Comparison of ENCODE assay signal across 12 mouse cellular contexts in genomic region chr8:26282156-26282935, GRCm38 (mm10).
DNase-seq lines count a peak whose midpoint lies in the region; ATAC-seq lines count a peak whose summit lies in the region.
"Had no signal": no experiment of that assay in that cellular context is flagged by ENCODE, and none has a peak within 500 bp of the region (broad histone marks: within the 10 kb centered on the region; RNA-seq: fewer than 3 reads in every experiment).

No protein-coding gene starts in this region.

- H3K36me3 ChIP-seq in heart, embryonic 11.5 days (ENCODE audit: control insufficient read depth, insufficient read depth, low read length) = no peaks in the 10 kb centered on the region
- H3K36me3 ChIP-seq in embryonic facial prominence, embryonic 12.5 days = no peaks in the 10 kb centered on the region
- H3K36me3 ChIP-seq in lung, embryonic 16.5 days (ENCODE audit: control insufficient read depth, insufficient read depth, low read length) = no peaks in the 10 kb centered on the region
- H3K36me3 ChIP-seq in midbrain, embryonic 16.5 days (ENCODE audit: control insufficient read depth, insufficient read depth, low read length) = no peaks in the 10 kb centered on the region
- H3K36me3 ChIP-seq: hindbrain, embryonic 13.5 days; limb, embryonic 13.5 days had no signal

- no peak overlapping the region for H3K4me2 ChIP-seq in heart, embryonic 11.5 days
- H3K4me2 ChIP-seq in embryonic facial prominence, embryonic 12.5 days (replicated peaks) = no peak overlapping the region
- H3K4me2 ChIP-seq in lung, embryonic 16.5 days (ENCODE audit: low read depth, low read length) = no peak overlapping the region
- H3K4me2 ChIP-seq in midbrain, embryonic 16.5 days (ENCODE audit: low read length) = no peak overlapping the region
- H3K4me2 ChIP-seq: hindbrain, embryonic 13.5 days; limb, embryonic 13.5 days had no signal

- H3K4me3 ChIP-seq in heart, embryonic 11.5 days (ENCODE audit: low read depth, low read length) = no peak overlapping the region
- H3K4me3 ChIP-seq in embryonic facial prominence, embryonic 12.5 days = no peak overlapping the region
- H3K4me3 ChIP-seq in lung, embryonic 16.5 days (ENCODE audit: low read length) = no peak overlapping the region
- no peak overlapping the region for H3K4me3 ChIP-seq in midbrain, embryonic 16.5 days (ENCODE audit: low read depth, low read length)
- H3K4me3 ChIP-seq: hindbrain, embryonic 13.5 days; limb, embryonic 13.5 days had no signal

- DNase-seq in heart, adult 11 months = peak; percentile 98
- DNase-seq in 3T3-L1 (ENCODE audit: low read depth, low spot score) = peak; percentile 22
- DNase-seq in right cerebral cortex, adult 2 months (ENCODE audit: low spot score in 2 of 2) = no peak
- DNase-seq: cerebellum, adult 11 months had no signal

- no peaks in the 10 kb centered on the region for H3K9me3 ChIP-seq in heart, embryonic 11.5 days (replicated peaks; ENCODE audit: control insufficient read depth, low read length)
- H3K9me3 ChIP-seq in embryonic facial prominence, embryonic 12.5 days = peaks cover 5% of the 10 kb centered on the region
- no peaks in the 10 kb centered on the region for H3K9me3 ChIP-seq in lung, embryonic 16.5 days (ENCODE audit: control insufficient read depth, low read length)
- no peaks in the 10 kb centered on the region for H3K9me3 ChIP-seq in midbrain, embryonic 16.5 days (replicated peaks; ENCODE audit: control insufficient read depth, low read length, poor library complexity, severe bottlenecking)

- H3K27me3 ChIP-seq in heart, embryonic 11.5 days (ENCODE audit: control insufficient read depth, insufficient read depth, low read length) = no peaks in the 10 kb centered on the region
- H3K27me3 ChIP-seq in embryonic facial prominence, embryonic 12.5 days = no peaks in the 10 kb centered on the region
- H3K27me3 ChIP-seq in lung, embryonic 16.5 days (ENCODE audit: control insufficient read depth, insufficient read depth, low read depth, low read length) = no peaks in the 10 kb centered on the region
- no peaks in the 10 kb centered on the region for H3K27me3 ChIP-seq in midbrain, embryonic 16.5 days (ENCODE audit: control insufficient read depth, insufficient read depth, low read depth, low read length)
- H3K27me3 ChIP-seq: limb, embryonic 13.5 days had no signal

- no peak overlapping the region for H3K9ac ChIP-seq in heart, embryonic 11.5 days (ENCODE audit: low read depth, low read length)
- H3K9ac ChIP-seq in embryonic facial prominence, embryonic 12.5 days = no peak overlapping the region
- no peak overlapping the region for H3K9ac ChIP-seq in lung, embryonic 16.5 days (ENCODE audit: low read length)
- no peak overlapping the region for H3K9ac ChIP-seq in midbrain, embryonic 16.5 days (ENCODE audit: low read depth, low read length)
- H3K9ac ChIP-seq: hindbrain, embryonic 13.5 days; limb, embryonic 13.5 days had no signal

- ATAC-seq in heart, embryonic 11.5 days (replicated peaks; ENCODE audit: insufficient number of reproducible peaks, low FRiP score, low TSS enrichment) = no peak
- no peak for ATAC-seq in embryonic facial prominence, embryonic 12.5 days (ENCODE audit: insufficient number of reproducible peaks, insufficient read depth, low FRiP score, low TSS enrichment)
- peak; percentile 75 for ATAC-seq in lung, embryonic 16.5 days (ENCODE audit: low read depth)
- ATAC-seq in midbrain, embryonic 16.5 days = no peak
- no peak for ATAC-seq in erythroid progenitor cell, adult 5-6 weeks (replicated peaks; ENCODE audit: low FRiP score, poor library complexity, severe bottlenecking)

- 71% methylated on average over 11 of the region's 11 CpGs for WGBS in heart, embryonic 11.5 days (ENCODE audit: insufficient replicate concordance)
- WGBS in embryonic facial prominence, embryonic 12.5 days = 63% methylated on average over 11 of the region's 11 CpGs
- 52% methylated on average over 11 of the region's 11 CpGs for WGBS in lung, embryonic 16.5 days
- 69% methylated on average over 11 of the region's 11 CpGs for WGBS in midbrain, embryonic 16.5 days

- no peak overlapping the region for H3K27ac ChIP-seq in heart, embryonic 11.5 days (ENCODE audit: low read depth, low read length)
- H3K27ac ChIP-seq in embryonic facial prominence, embryonic 12.5 days = 0 out of 2 replicates have a peak overlapping the region, but pooled peaks have one; percentile 41
- H3K27ac ChIP-seq in lung, embryonic 16.5 days (ENCODE audit: low read length) = no peak overlapping the region
- H3K27ac ChIP-seq in midbrain, embryonic 16.5 days (ENCODE audit: low read length) = no peak overlapping the region
- H3K27ac ChIP-seq: hindbrain, embryonic 13.5 days; kidney, postnatal 0 days; limb, embryonic 13.5 days had no signal

- no peaks in the 10 kb centered on the region for H3K4me1 ChIP-seq in heart, embryonic 11.5 days (ENCODE audit: control insufficient read depth, insufficient read depth, low read length)
- H3K4me1 ChIP-seq in embryonic facial prominence, embryonic 12.5 days = peaks cover 11% of the 10 kb centered on the region
- no peaks in the 10 kb centered on the region for H3K4me1 ChIP-seq in lung, embryonic 16.5 days (replicated peaks; ENCODE audit: control insufficient read depth, insufficient read depth, low read length)
- no peaks in the 10 kb centered on the region for H3K4me1 ChIP-seq in midbrain, embryonic 16.5 days (ENCODE audit: control insufficient read depth, insufficient read depth, low read length)

Comparison
In these comparisons a context has a peak if more than half of its experiments do, and no peak if none do; other contexts are left out.
1. DNase-seq: peak in heart, adult 11 months (single experiment) and 3T3-L1 (single experiment); none in right cerebral cortex, adult 2 months (0 of 2).